ENCODE assay signal across 8 mouse cellular contexts in genomic region chr6:14900579-14901021, GRCm38 (mm10). TPM values are rescaled to one million over a fixed set of nuclear protein-coding genes. Genes with fewer than 3 reads are reported as not detected.
DNase-seq lines count a peak whose midpoint lies in the region; ATAC-seq lines count a peak whose summit lies in the region.

No protein-coding gene starts in this region.

- no peaks in the 10 kb centered on the region for H3K36me3 ChIP-seq in midbrain, embryonic 13.5 days

- no peaks in the 10 kb centered on the region for H3K9me3 ChIP-seq in midbrain, embryonic 13.5 days

- peaks cover 51% of the 10 kb centered on the region for H3K4me1 ChIP-seq in midbrain, embryonic 13.5 days (replicated peaks)

- H3K27ac ChIP-seq in midbrain, embryonic 13.5 days: peak overlapping the region; percentile 78

- DNase-seq in adrenal gland, postnatal 14 days: peak; percentile 67
- DNase-seq in embryo, embryonic 10.5 days (ENCODE audit: low spot score): peak; percentile 86
- DNase-seq in gastrocnemius, postnatal 36 days: peak; percentile 19 to 34
- peak; percentile 92 for DNase-seq in left cerebral cortex, postnatal 4 days
- DNase-seq in telencephalon, adult 2 months (ENCODE audit: low read depth, low spot score): peak; percentile 55
- no peak for DNase-seq in spleen, adult 12 weeks (ENCODE audit: low spot score)

- H3K9ac ChIP-seq in midbrain, embryonic 13.5 days (replicated peaks): peak overlapping the region; percentile 84

- peak; percentile 14 for ATAC-seq in inflammation-experienced regulatory T-cells, adult 6 months
- ATAC-seq in midbrain, embryonic 13.5 days: peak; percentile 83

- peaks cover 8% of the 10 kb centered on the region; the same call in 1 of the 2 replicates for H3K27me3 ChIP-seq in midbrain, embryonic 13.5 days

- H3K4me2 ChIP-seq in midbrain, embryonic 13.5 days (replicated peaks): peak overlapping the region; percentile 94

- 2% methylated on average over 20 of the region's 20 CpGs for WGBS in midbrain, embryonic 13.5 days

- H3K4me3 ChIP-seq in midbrain, embryonic 13.5 days (replicated peaks): peak overlapping the region; percentile 86

- intact Hi-C loops in gastrocnemius, postnatal 36 days (cut with DNase I): no loop called here
- intact Hi-C loops in left cerebral cortex, postnatal 4 days (cut with DNase I): loop anchor here (5.0 kb wide), 1 partner anchor 1652 kb away; no protein-coding TSS in a partner anchor

RNA-seq across cellular contexts. Expression of gene Foxp2, which starts 0.5 kb away (rescaled TPM):
- 5.1 and 6.0 TPM in 2 replicates for total RNA-seq in adrenal gland, postnatal 14 days (2021)
- 1 to 10 TPM; 1.6 to 2.0 TPM for total RNA-seq in gastrocnemius, postnatal 36 days (2021)
- under 1 TPM in 2 of 3 experiments, not detected in 1; 0.15 to 0.33 TPM for polyA plus RNA-seq in inflammation-experienced regulatory T-cells, adult 6 months (2017; shearing (Covaris generic))
- 10 to 100 TPM; 26.1 to 31.3 TPM for total RNA-seq in left cerebral cortex, postnatal 4 days (2021)
- 56.7 and 71.6 TPM in 2 replicates for polyA plus RNA-seq in midbrain, embryonic 13.5 days (2015; fragmentation: Nextera tagmentation; extraction: Ambion mirVana)
